Mouse (Mus musculus) forebrain, embryonic 12.5 days (tissue): ENCODE data around the gene Parp1. TPM values are rescaled to one million over a fixed set of nuclear protein-coding genes. Genes with fewer than 3 reads are reported as not detected.
A peak's percentile ranks its signal among the peaks of the same experiment; 100 is the strongest.

Source experiments
- ATAC-seq: fragments of 200-750 bp; cut with Nextera tagmentation; 2 replicates; pipeline ENCODE4 v1.8.0; 2017; ENCODE audit warnings: moderate TSS enrichment; ENCODE audit not compliant: low FRiP score
- H3K27ac ChIP-seq: fragments of 300-500 bp; sonication (generic); 2 replicates; pipeline ENCODE4 v1.5.1; 2016; ENCODE audit warnings: mild to moderate bottlenecking
- H3K27me3 ChIP-seq: fragments of 300-500 bp; sonication (generic); 2 replicates; pipeline ENCODE4 v1.6.1; 2016; ENCODE audit warnings: mild to moderate bottlenecking
- H3K36me3 ChIP-seq: fragments of 300-500 bp; sonication (generic); replicated peaks from 2 replicates; pipeline ENCODE4 v1.6.1; 2016; ENCODE audit warnings: mild to moderate bottlenecking
- H3K4me1 ChIP-seq: fragments of 300-500 bp; sonication (generic); 2 replicates; pipeline ENCODE4 v1.6.1; 2016
- H3K4me2 ChIP-seq: fragments of 300-500 bp; sonication (generic); 2 replicates; pipeline ENCODE4 v1.6.1; 2016; ENCODE audit warnings: mild to moderate bottlenecking, moderate library complexity
- H3K4me3 ChIP-seq: fragments of 300-500 bp; sonication (generic); replicated peaks from 2 replicates; pipeline ENCODE4 v1.5.1; 2016; ENCODE audit warnings: mild to moderate bottlenecking
- H3K9ac ChIP-seq: fragments of 300-500 bp; sonication (generic); 2 replicates; pipeline ENCODE4 v1.6.1; 2016; ENCODE audit warnings: mild to moderate bottlenecking
- H3K9me3 ChIP-seq: fragments of 300-500 bp; sonication (generic); 2 replicates; pipeline ENCODE4 v1.6.1; 2016
- WGBS: fragments of 180-500 bp; shearing (Covaris S2); methylation state at CpG from one replicate; pipeline ENCODE4 v1.1.7; 2016; 5-methylcytosine and 5-hydroxymethylcytosine counted together
- microRNA-seq: library from miRNA; unstranded; fragments of <30 nt; microRNA quantifications from one replicate; pipeline ENCODE4, GENCODE M21; 2017
- polyA plus RNA-seq: library from polyadenylated mRNA; unstranded; fragments of >200 nt; fragmentation: Nextera tagmentation; extraction: Ambion mirVana; gene quantifications from 2 replicates; pipeline ENCODE4 v1.2.1, GENCODE M21; 2016

The Parp1 gene
- polyA plus RNA-seq, 1 experiment from 2014 or later = 241 TPM

GRCm38 (mm10) chr1:180641518-180642227 lies 72.9 kb downstream of the Parp1 start:
- H3K4me2 ChIP-seq = peak overlapping the region; percentile 80
- no peaks in the 10 kb centered on the region for H3K36me3 ChIP-seq
- ATAC-seq = peak; percentile 64
- H3K27me3 ChIP-seq = no peaks in the 10 kb centered on the region
- H3K27ac ChIP-seq = peak overlapping the region; percentile 95
- peaks cover 27% of the 10 kb centered on the region for H3K4me1 ChIP-seq
- H3K9me3 ChIP-seq = no peaks in the 10 kb centered on the region
- H3K4me3 ChIP-seq = peak overlapping the region; percentile 86
- 5% methylated on average over 35 of the region's 50 CpGs for WGBS
- peak overlapping the region; percentile 92 for H3K9ac ChIP-seq

GRCm38 (mm10) chr1:180642228-180642564 lies 73.5 kb downstream of the Parp1 start:
- Histone ChIP-seq H3K36me3 (no peaks in the 10 kb centered on the region), H3K9ac (peak overlapping the region; percentile 92), H3K27me3 (no peaks in the 10 kb centered on the region), H3K4me2 (peak overlapping the region; percentile 80), H3K4me3 (peak overlapping the region; percentile 86), H3K27ac (no peak overlapping the region), H3K9me3 (no peaks in the 10 kb centered on the region), H3K4me1 (peaks cover 27% of the 10 kb centered on the region)
- 81% methylated on average over 8 of the region's 8 CpGs for WGBS
- ATAC-seq = no peak

Small RNAs within 50 kb of the gene (microRNA-seq; reads per million reads assigned to microRNA genes)
- gene Mir6904 = not detected

Other genes with a start within 250 kb of the Parp1 start
- gene Itpkb, start 238.4 kb upstream of the Parp1 start, polyA plus RNA-seq = 3.7 and 4.2 TPM in 2 replicates
- gene Stum, start 85.4 kb upstream of the Parp1 start, polyA plus RNA-seq = 0.44 and 0.66 TPM in 2 replicates
- 27.1 and 30.0 TPM in 2 replicates for gene Lin9, start 72.2 kb downstream of the Parp1 start, polyA plus RNA-seq
- not detected in 2 replicates for gene Mixl1, start 128.1 kb downstream of the Parp1 start, polyA plus RNA-seq
- gene Acbd3, start 157.1 kb downstream of the Parp1 start, polyA plus RNA-seq = 22.5 and 23.7 TPM in 2 replicates
- 3,507 and 3,679 TPM in 2 replicates for gene H3f3a, start 245.0 kb downstream of the Parp1 start, polyA plus RNA-seq